Mouse (Mus musculus) intestine, embryonic 14.5 days (tissue): Measurements from ENCODE around the gene Apoa1. TPM values are rescaled to one million over a fixed set of nuclear protein-coding genes. Genes with fewer than 3 reads are reported as not detected.

Experiments
- ATAC-seq: fragments of 200-750 bp; cut with Nextera tagmentation; replicated peaks from 2 replicates; pipeline ENCODE4 v1.8.0; 2017; ENCODE audit warnings: low read depth, moderate number of reproducible peaks, moderate TSS enrichment, moderate library complexity; ENCODE audit not compliant: low FRiP score, low TSS enrichment
- DNase-seq: peaks from one replicate; pipeline ENCODE4 v3.0.0-alpha.2; 2018; ENCODE audit warnings: low spot score
- H3K27ac ChIP-seq: fragments of 300-500 bp; sonication (generic); 2 replicates; pipeline ENCODE4 v1.5.1; 2014; ENCODE audit warnings: low read depth, mild to moderate bottlenecking, control low read depth
- H3K27me3 ChIP-seq: fragments of 300-500 bp; sonication (generic); replicated peaks from 2 replicates; pipeline ENCODE4 v1.6.1; 2014; ENCODE audit warnings: low read length, control low read depth; ENCODE audit not compliant: control insufficient read depth, insufficient read depth
- H3K36me3 ChIP-seq: fragments of 300-500 bp; sonication (generic); 2 replicates; pipeline ENCODE4 v1.6.1; 2014; ENCODE audit warnings: low read length, control low read depth; ENCODE audit not compliant: control insufficient read depth, insufficient read depth
- H3K4me1 ChIP-seq: fragments of 300-500 bp; sonication (generic); replicated peaks from 2 replicates; pipeline ENCODE4 v1.6.1; 2014; ENCODE audit warnings: low read length, control low read depth, mixed read lengths; ENCODE audit not compliant: control insufficient read depth, insufficient read depth
- H3K4me2 ChIP-seq: fragments of 300-500 bp; sonication (generic); 2 replicates; pipeline ENCODE4 v1.6.1; 2014; ENCODE audit warnings: low read length
- H3K4me3 ChIP-seq: fragments of 300-500 bp; sonication (generic); 2 replicates; pipeline ENCODE4 v1.5.1; 2014; ENCODE audit warnings: low read depth, low read length, control low read depth, mixed read lengths
- H3K9ac ChIP-seq: fragments of 300-500 bp; sonication (generic); 2 replicates; pipeline ENCODE4 v1.6.1; 2014; ENCODE audit warnings: mild to moderate bottlenecking, low read length
- H3K9me3 ChIP-seq: fragments of 300-500 bp; sonication (generic); 2 replicates; pipeline ENCODE4 v1.6.1; 2016; ENCODE audit warnings: low read length, control low read depth; ENCODE audit not compliant: control insufficient read depth
- WGBS: fragments of 180-500 bp; shearing (Covaris S2); extraction: QIAGEN DNeasy Blood & Tissue Kit; methylation state at CpG from one replicate; pipeline ENCODE4 v1.1.7; 2014; 5-methylcytosine and 5-hydroxymethylcytosine counted together
- polyA plus RNA-seq: library from polyadenylated mRNA; unstranded; fragments of >200 nt; fragmentation: Nextera tagmentation; extraction: Ambion mirVana; gene quantifications from 2 replicates; pipeline ENCODE4 v1.2.1, GENCODE M21; 2014

Apoa1 gene
- polyA plus RNA-seq, 1 experiment from 2014 or later = 281 TPM

DNA sequence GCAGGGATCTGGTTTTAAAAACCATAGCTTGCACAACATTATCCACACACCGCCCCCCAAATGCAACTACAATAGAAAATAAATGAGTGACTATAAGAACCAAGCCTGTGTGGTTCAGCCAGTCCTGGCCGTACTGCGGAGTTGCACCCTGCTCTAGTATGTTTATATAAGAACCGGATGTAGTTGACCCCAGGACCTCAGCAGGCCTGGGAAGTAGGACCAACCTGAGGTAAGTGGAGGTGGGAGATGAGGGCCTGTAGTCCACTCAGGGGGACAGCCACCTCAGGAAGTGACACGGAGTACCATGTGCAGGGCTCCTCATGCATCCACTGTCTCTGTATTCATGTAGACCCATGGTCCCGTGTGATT, 20.9 kb upstream of the Apoa1 start:
- 0 out of 2 replicates have a peak overlapping the region, but pooled peaks have one; percentile 29 for H3K27ac ChIP-seq

DNA sequence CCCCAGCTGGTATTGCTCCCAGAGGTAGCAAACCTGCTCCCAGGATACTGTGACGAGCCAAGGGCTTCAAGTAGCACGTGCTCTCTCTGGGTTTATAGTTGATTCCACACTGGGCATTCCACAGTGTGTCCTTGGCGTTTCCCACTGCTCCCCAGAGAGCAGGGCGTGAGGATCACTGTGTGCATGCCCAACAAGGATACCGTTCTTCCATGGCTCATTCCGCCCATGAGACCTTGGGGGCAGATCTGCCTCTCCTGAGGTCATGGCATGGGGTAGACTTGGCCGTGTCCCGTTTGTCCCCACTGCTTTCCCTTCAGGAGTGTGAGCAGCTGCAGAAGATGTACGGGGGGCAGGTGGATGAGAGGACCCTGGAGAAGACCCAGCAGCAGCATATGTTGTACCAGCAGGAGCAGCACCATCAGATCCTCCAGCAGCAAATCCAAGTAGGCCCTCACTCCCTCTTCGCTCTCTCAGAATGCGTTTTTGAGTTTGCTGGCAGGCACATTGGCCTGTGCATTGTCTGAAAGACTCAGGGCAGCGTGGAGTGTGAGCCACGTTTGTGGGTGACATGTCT, 19.9 kb upstream of the Apoa1 start:
- H3K27ac ChIP-seq = no peak overlapping the region
- H3K27me3 ChIP-seq = no peaks in the 10 kb centered on the region
- H3K4me1 ChIP-seq = no peaks in the 10 kb centered on the region; the same call in none of the 2 replicates
- H3K4me3 ChIP-seq = no peak overlapping the region
- no peaks in the 10 kb centered on the region for H3K9me3 ChIP-seq
- H3K4me2 ChIP-seq = no peak overlapping the region
- no peak for DNase-seq
- WGBS = 86% methylated on average over 13 of the region's 13 CpGs
- H3K9ac ChIP-seq = no peak overlapping the region
- ATAC-seq = no peak
- peaks cover 83% of the 10 kb centered on the region for H3K36me3 ChIP-seq

More for the DNA sequence above, 20.9 kb upstream of the Apoa1 start:
- Histone ChIP-seq H3K4me1 (no peaks in the 10 kb centered on the region; the same call in none of the 2 replicates), H3K27me3 (no peaks in the 10 kb centered on the region), H3K9ac (no peak overlapping the region), H3K36me3 (peaks cover 81% of the 10 kb centered on the region), H3K4me3 (no peak overlapping the region), H3K4me2 (no peak overlapping the region), H3K9me3 (no peaks in the 10 kb centered on the region)
- 45% methylated on average over 6 of the region's 6 CpGs for WGBS
- DNase-seq (no peak), ATAC-seq (peak; percentile 49; the same call in 1 of the 2 replicates)

DNA sequence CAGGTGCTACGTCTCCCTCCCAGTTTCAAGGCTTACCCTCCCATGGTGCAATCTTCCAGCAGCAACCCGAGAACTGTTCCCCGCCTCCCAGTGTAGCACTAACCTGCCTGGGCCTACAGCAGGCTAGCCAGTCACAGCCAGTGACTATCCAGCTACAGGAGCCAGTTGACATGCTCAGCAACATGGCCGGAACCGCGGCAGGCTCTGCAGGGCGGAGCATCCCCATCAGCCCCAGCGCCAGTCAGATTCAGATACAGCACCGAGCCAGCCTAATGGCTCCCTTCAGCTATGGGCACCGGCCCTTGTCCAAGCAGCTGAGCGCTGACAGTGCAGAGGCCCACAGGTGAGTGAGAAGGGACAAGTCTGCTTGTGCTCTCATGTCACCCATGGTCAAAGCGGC, 17.9 kb upstream of the Apoa1 start:
- ATAC-seq = no peak
- 92% methylated on average over 12 of the region's 12 CpGs for WGBS
- DNase-seq = no peak

DNA sequence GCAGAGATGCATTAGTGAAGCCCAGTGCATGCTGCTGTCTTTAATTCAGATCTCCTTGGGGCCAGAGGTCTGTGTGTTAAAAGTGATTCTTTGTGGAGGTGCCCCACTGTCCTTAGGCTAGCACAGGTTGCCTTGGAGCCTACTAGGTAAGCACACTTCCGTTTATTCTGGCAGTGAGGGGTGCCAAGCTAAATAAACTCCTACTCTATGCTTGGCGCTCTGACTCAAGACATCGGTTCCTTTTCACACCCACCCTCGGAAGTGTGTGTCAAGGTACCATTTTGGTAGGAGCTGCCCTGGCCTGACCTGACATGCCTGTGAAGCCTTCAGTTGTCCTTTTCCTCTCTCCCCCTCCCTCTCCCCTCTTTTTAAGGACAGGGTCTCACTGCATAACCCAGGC, 14.1 kb upstream of the Apoa1 start:
- Histone ChIP-seq H3K4me3 (no peak overlapping the region), H3K9ac (no peak overlapping the region), H3K27me3 (no peaks in the 10 kb centered on the region), H3K36me3 (peaks cover 58% of the 10 kb centered on the region), H3K4me2 (no peak overlapping the region), H3K9me3 (no peaks in the 10 kb centered on the region), H3K27ac (no peak overlapping the region), H3K4me1 (no peaks in the 10 kb centered on the region)
- ATAC-seq (no peak), DNase-seq (no peak)
- 83% methylated on average over 4 of the region's 4 CpGs for WGBS

More for the DNA sequence above, 17.9 kb upstream of the Apoa1 start:
- H3K27ac ChIP-seq = no peak overlapping the region
- H3K4me2 ChIP-seq = no peak overlapping the region
- no peaks in the 10 kb centered on the region; the same call in 1 of the 2 replicates for H3K4me1 ChIP-seq
- H3K36me3 ChIP-seq = peaks cover 78% of the 10 kb centered on the region
- H3K9ac ChIP-seq = no peak overlapping the region
- H3K9me3 ChIP-seq = no peaks in the 10 kb centered on the region
- H3K27me3 ChIP-seq = no peaks in the 10 kb centered on the region
- no peak overlapping the region for H3K4me3 ChIP-seq

- Histone ChIP-seq H3K9ac (no peak overlapping the region), H3K4me2 (no peak overlapping the region), H3K9me3 (no peaks in the 10 kb centered on the region), H3K36me3 (peaks cover 59% of the 10 kb centered on the region), H3K4me3 (no peak overlapping the region), H3K27me3 (no peaks in the 10 kb centered on the region), H3K4me1 (no peaks in the 10 kb centered on the region), H3K27ac (no peak overlapping the region)
- ATAC-seq = no peak
- no peak for DNase-seq
- WGBS = 87% methylated on average over 10 of the region's 10 CpGs
Measured at GRCm38 (mm10) chr9:46214946-46215337, 13.4 kb upstream of the Apoa1 start.

GRCm38 (mm10) chr9:46215338-46216322, 12.8 kb upstream of the Apoa1 start:
- Histone ChIP-seq H3K4me2 (no peak overlapping the region), H3K27ac (no peak overlapping the region; the same call in 1 of the 2 replicates), H3K4me3 (no peak overlapping the region), H3K9ac (no peak overlapping the region), H3K36me3 (peaks cover 59% of the 10 kb centered on the region), H3K4me1 (no peaks in the 10 kb centered on the region), H3K27me3 (no peaks in the 10 kb centered on the region), H3K9me3 (no peaks in the 10 kb centered on the region)
- ATAC-seq (no peak), DNase-seq (no peak)
- 55% methylated on average over 11 of the region's 11 CpGs for WGBS

GRCm38 (mm10) chr9:46216744-46217470, 11.5 kb upstream of the Apoa1 start:
- 91% methylated on average over 13 of the region's 13 CpGs for WGBS
- H3K9me3 ChIP-seq = no peaks in the 10 kb centered on the region
- DNase-seq = no peak

GRCm38 (mm10) chr9:46218176-46218575, 10.2 kb upstream of the Apoa1 start:
- H3K4me1 ChIP-seq = no peaks in the 10 kb centered on the region
- H3K36me3 ChIP-seq = peaks cover 58% of the 10 kb centered on the region
- no peaks in the 10 kb centered on the region for H3K9me3 ChIP-seq
- no peak overlapping the region for H3K4me2 ChIP-seq
- H3K4me3 ChIP-seq = no peak overlapping the region
- DNase-seq (no peak), ATAC-seq (no peak)
- H3K27ac ChIP-seq = no peak overlapping the region
- no peak overlapping the region for H3K9ac ChIP-seq
- no peaks in the 10 kb centered on the region for H3K27me3 ChIP-seq
- 76% methylated on average over 9 of the region's 9 CpGs for WGBS

More at GRCm38 (mm10) chr9:46216744-46217470, 11.5 kb upstream of the Apoa1 start:
- H3K9ac ChIP-seq = no peak overlapping the region
- no peak overlapping the region for H3K27ac ChIP-seq
- no peak overlapping the region for H3K4me3 ChIP-seq
- peaks cover 58% of the 10 kb centered on the region for H3K36me3 ChIP-seq
- no peak for ATAC-seq
- H3K4me1 ChIP-seq = no peaks in the 10 kb centered on the region
- H3K27me3 ChIP-seq = no peaks in the 10 kb centered on the region
- no peak overlapping the region for H3K4me2 ChIP-seq
